26 mouse cellular contexts compared by ENCODE assay signal in genomic region chr11:115197558-115197957, GRCm38 (mm10).
"Had no signal": no experiment of that assay in that cellular context is flagged by ENCODE, and none has a peak within 500 bp of the region (broad histone marks: within the 10 kb centered on the region; RNA-seq: fewer than 3 reads in every experiment).

No protein-coding gene starts in this region.

- H3K9ac ChIP-seq: heart, embryonic 12.5 days; hindbrain, embryonic 12.5 days; hindbrain, embryonic 14.5 days; intestine, embryonic 15.5 days; limb, embryonic 13.5 days; limb, embryonic 15.5 days; liver, embryonic 12.5 days; liver, embryonic 14.5 days had no signal

- H3K27me3 ChIP-seq: heart, embryonic 12.5 days; hindbrain, embryonic 12.5 days; intestine, embryonic 15.5 days; limb, embryonic 13.5 days; limb, embryonic 15.5 days; liver, embryonic 12.5 days had no signal

- H3K4me2 ChIP-seq: heart, embryonic 12.5 days; hindbrain, embryonic 12.5 days; hindbrain, embryonic 14.5 days; intestine, embryonic 15.5 days; limb, embryonic 13.5 days; limb, embryonic 15.5 days; liver, embryonic 12.5 days had no signal

- H3K36me3 ChIP-seq: intestine, embryonic 15.5 days had no signal

- DNase-seq: gastrocnemius, adult 2 months; gastrocnemius, postnatal 10 days; gastrocnemius, postnatal 25 days; heart, adult 18-20 months; heart, postnatal 10 days; heart, postnatal 4 days; kidney, adult 18-20 months; kidney, adult 8-10 months; kidney, postnatal 10 days; kidney, postnatal 25 days; kidney, postnatal 4 days; layer of hippocampus, adult 9-11 months; layer of hippocampus, postnatal 36 days; left cerebral cortex, postnatal 4 days had no signal

- ATAC-seq: hindbrain, embryonic 16.5 days; inflammation-experienced regulatory T-cells, adult 6 months; intestine, embryonic 15.5 days; intestine, postnatal 0 days; liver, embryonic 12.5 days had no signal

- H3K9me3 ChIP-seq: heart, embryonic 12.5 days; hindbrain, embryonic 10.5 days; hindbrain, embryonic 12.5 days; intestine, embryonic 15.5 days; limb, embryonic 13.5 days; limb, embryonic 15.5 days; liver, embryonic 12.5 days had no signal

- H3K27ac ChIP-seq: gastrocnemius, adult 2 months; hindbrain, embryonic 10.5 days; hindbrain, embryonic 12.5 days; hindbrain, embryonic 14.5 days; intestine, embryonic 15.5 days; limb, embryonic 13.5 days; limb, embryonic 15.5 days; liver, embryonic 12.5 days; liver, embryonic 14.5 days had no signal

- H3K4me3 ChIP-seq: gastrocnemius, adult 2 months; heart, embryonic 12.5 days; hindbrain, embryonic 10.5 days; hindbrain, embryonic 12.5 days; intestine, embryonic 15.5 days; limb, embryonic 13.5 days; limb, embryonic 15.5 days; liver, embryonic 12.5 days had no signal

- H3K4me1 ChIP-seq: intestine, embryonic 15.5 days; limb, embryonic 13.5 days; limb, embryonic 15.5 days had no signal
